Mouse (Mus musculus): Measurements from ENCODE around the gene Trak1. TPM values are rescaled to one million over a fixed set of nuclear protein-coding genes. Genes with fewer than 3 reads are reported as not detected.
"Not testable (repeated sequence)": the region's sequence is repeated elsewhere in the genome, so short reads cannot be mapped to it uniquely, and the experiment has no call there.

Gene Trak1
- total RNA-seq, 2 experiments from 2014 or later: 305 to 315 TPM

DNA sequence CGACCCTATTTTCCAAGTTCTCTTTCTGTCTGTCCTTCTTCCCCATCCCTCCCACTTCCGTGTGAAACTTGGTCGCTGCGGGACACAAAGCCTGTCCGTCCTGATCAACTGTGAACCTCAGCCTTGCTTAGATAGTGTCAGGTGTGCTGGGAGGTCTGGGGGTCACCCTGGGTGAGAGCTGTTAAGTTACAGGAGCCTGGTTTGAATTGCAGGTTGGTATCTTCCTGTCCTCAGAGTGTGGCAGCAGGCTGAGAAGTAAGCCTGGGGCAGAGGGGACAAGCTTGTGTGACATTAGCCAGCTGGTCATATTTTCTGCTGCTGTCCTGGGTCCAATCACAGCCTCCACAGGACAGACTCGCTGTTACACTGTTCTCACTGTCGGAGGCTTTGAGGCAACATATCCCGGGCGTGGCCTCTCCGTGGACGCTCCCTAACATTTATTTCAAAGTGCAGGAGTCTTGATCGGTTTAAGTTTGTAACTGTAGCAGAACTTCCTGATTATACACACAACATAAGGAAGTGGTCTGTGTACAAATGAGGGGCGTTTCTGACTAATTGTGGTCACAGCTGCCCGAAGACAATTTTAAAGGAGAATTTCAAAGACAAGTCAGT, 17.3 kb downstream of the Trak1 start:
- DNase-seq: peak; percentile 62 to 74

DNA sequence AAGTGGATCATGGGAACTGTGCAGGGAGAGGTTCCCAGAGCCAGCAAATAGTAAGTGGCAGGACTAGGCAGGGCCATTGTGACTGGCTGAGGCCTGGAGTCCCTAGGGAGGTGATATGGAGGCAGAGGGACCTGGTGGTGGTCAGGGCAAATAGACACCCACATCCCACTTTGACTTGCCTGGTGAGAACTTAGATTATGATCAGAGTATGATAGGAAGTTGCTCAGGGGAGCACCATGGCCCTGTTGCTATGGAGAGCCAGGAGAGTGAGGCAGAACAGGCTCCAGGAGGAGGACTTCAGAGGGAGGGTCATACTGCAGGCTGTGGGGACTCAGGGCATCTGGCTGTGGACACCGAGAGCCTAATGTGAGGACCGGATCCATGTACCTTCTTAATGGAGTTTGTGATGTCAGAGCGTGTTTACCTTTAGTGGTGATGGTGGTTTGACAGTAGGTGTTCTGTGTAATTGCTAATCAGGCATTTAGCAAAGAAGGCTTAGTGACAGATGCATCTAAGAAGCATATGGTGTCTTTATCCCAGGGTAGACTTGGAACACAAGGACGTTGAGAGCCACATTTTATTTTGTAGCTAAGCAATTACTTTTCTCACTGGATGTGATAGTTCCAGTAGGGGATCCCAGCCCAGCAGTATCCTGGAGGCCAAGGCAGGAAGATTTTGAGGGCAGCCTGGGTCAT, 18.7 kb downstream of the Trak1 start:
- intact Hi-C loops (cut with DNase I): loop anchor here (1.0 kb wide), 1 partner anchor 18 kb away; no protein-coding TSS in a partner anchor
- peak in 1 of 2 experiments; percentile 32 for DNase-seq

More for the DNA sequence above, 17.3 kb downstream of the Trak1 start:
- intact Hi-C loops (cut with DNase I): loop anchor here (1.0 kb wide), 3 partner anchors 16 to 34 kb away; no protein-coding TSS in a partner anchor

DNA sequence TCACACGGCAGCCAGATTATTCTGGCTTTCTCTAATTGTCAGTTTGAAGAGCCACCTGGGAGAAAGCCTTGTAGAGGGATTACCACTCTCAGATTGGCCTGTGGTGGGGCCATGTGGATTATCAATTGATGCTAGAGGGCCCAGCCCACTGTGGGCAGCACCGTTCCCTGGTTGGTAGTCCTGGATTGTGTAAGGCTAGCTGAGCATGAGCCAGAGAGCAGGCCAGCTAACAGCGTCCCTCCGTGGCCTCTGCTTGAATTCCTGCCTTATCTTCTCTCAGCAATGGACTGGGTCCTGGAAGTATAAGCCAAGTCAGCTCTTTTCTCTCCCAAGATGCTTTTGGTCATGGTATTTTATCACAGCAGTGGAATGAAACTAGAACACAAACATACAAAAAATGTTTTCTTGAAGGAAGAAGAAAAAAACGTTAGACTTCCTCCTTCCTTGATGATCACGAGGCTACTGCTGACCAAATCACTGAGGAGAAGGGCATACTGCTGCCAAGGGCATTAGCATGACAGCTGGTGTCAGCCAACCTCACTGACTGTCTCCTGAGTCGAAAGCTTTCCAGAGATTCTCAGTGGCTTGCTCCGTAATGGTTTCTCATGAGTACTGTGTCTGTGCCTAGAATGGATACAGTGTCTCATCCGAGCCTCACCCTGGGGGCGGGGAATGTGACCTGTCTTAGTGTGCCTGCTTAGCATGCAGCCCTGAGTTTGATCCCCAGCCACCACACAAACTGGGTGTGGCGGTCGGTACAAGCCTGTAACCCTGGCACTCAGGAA, 19.5 kb downstream of the Trak1 start:
- intact Hi-C loops (cut with DNase I): loop anchor here (1.0 kb wide), 1 partner anchor 17 kb away; no protein-coding TSS in a partner anchor
- peak; percentile 55 to 73 for DNase-seq

DNA sequence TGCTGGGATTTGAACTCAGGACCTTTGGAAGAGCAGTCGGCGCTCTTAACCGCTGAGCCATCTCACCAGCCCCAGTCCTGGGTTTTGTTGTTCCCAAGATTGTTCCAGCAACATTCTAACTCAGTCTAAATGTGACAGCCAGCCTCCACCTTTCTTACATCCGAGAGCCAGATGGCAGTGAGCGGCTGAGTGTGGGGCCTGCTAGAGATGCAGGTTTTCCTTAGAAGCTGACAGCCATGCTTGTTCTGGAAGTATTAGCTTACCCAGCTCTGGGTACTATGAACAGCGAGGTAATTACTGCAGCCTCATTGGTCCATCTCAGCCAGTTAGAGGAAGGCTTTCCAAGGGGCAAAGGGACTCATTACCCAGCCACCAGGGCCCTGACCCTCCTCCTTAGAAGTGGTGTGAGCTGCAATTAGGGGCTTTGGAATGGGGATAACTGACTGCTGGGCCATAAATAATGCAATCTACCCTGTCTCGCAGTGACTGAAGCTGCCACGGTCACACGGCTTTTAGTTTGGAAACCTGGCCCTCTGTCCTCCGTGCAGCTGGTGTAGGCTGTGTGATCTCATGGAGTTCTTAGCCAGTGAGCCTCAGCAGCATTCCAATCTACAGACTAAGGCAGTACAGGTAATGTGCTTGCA, 22.1 kb downstream of the Trak1 start:
- peak in 1 of 2 experiments; percentile 3 for DNase-seq
- intact Hi-C loops (cut with DNase I): no loop called here

DNA sequence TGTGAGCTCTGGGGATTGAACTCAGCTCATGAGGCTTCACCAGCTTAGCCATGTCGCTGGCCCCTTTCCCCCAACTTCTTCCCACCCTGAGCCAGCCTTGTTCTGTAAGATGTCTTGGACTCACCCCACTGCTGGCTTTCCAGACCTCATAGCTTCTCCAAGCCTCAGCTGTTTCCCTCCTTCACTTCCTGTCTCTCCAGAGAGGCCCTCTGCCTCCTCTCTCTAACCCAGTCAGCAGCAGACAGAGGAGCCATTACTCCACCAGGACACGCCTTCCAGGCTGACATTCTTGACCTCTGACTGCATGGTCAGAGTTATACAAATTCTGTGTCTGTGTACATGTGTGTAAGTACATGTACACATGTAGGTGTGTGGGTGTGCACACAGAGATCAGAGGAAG, 23.1 kb downstream of the Trak1 start:
- DNase-seq: no peak
- intact Hi-C loops (cut with DNase I): no loop called here

DNA sequence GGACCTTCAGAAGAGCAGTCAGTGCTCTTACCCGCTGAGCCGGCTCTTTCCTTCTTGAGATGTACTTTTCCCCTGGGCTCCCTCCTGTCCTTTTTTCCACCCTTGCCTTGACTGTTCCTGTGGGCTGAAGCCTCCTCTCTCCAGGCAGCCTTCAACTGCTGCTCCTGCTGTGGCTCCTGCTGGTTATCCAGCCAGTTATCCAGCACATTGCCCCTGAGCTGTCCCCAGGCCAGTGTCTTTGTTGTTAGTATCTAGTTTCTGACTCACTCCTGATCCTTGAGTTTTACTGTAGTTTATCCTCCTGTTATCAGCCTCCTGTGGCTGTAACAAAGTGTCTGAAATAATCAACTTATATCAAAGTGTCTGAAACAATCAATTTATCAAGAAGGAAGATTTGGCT, 23.8 kb downstream of the Trak1 start:
- DNase-seq: no peak
- intact Hi-C loops (cut with DNase I): no loop called here

GRCm38 (mm10) chr9:121322034-121322433, 24.7 kb downstream of the Trak1 start:
- DNase-seq: no peak

GRCm38 (mm10) chr9:121328342-121328741, 31.0 kb downstream of the Trak1 start:
- DNase-seq: not testable (repeated sequence)
- intact Hi-C loops (cut with DNase I): loop anchor here (2.0 kb wide), 1 partner anchor 16 kb away; no protein-coding TSS in a partner anchor

More at GRCm38 (mm10) chr9:121322034-121322433, 24.7 kb downstream of the Trak1 start:
- intact Hi-C loops (cut with DNase I): no loop called here

DNA sequence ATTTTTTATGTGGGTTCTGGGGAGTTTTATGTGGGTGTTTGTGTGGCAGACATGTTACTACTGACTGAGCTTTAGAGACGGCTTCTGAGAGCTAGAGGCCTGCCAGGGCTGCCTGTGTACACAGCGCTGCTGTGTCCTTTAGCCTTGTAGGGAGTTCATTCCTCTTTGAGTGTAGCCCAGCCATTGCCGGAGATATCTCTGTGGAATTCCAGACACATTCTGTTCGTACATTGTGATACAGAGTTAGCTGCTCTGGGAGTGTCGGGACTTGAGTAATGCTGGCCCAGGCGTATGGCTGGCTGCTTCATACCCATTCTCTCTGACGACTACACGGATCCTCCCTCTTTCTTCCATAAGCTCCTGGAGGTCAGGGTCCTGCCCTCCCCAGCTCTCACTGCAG, 31.9 kb downstream of the Trak1 start:
- DNase-seq: no peak
- intact Hi-C loops (cut with DNase I): loop anchor here (2.0 kb wide), 1 partner anchor 16 kb away; no protein-coding TSS in a partner anchor

DNA sequence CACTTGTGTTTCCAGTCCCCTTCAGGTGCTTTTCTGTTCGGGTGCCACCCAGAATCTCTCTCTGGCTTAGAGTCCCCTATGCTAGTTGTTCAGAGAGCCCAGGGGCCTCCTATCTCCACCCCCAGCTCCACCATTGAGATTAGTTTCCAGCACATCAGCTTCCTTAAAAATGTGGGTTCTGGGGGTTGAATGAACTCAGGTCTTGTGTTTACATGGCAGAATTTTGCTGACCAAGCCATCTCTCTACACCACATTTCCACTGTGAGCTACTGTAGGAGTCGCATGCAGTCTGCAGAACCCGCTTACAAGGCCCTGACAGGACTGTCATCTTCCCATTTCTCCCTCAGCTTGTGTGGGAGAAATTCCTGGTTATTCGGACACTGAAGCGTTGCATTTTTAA, 32.8 kb downstream of the Trak1 start:
- intact Hi-C loops (cut with DNase I): loop anchor here (2.0 kb wide), 1 partner anchor 31 kb away; no protein-coding TSS in a partner anchor
- no peak for DNase-seq

DNA sequence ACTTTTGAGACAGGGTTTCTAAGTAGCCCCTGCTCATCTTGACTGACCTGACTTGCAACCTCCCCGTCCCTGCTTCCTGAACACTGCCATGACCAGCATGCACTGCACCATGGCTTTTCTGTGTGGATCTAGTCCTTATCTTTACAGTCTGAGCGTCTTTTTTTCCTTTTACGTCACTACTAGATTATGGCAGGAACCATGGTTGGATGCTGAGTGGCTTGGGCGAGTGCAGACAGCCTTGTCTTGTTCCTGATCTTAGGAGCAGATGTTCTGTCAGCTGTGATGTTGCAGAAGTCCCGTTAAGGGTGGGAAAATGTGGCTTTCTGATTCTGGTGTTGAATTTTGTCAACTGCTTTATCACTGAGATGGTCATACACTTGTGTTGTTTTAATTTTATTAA, 34.1 kb downstream of the Trak1 start:
- no peak for DNase-seq
- intact Hi-C loops (cut with DNase I): loop anchor here (2.0 kb wide), 1 partner anchor 33 kb away; no protein-coding TSS in a partner anchor

- DNase-seq: peak; percentile 62 to 71
Measured at GRCm38 (mm10) chr9:121331878-121332630, 34.8 kb downstream of the Trak1 start.

DNA sequence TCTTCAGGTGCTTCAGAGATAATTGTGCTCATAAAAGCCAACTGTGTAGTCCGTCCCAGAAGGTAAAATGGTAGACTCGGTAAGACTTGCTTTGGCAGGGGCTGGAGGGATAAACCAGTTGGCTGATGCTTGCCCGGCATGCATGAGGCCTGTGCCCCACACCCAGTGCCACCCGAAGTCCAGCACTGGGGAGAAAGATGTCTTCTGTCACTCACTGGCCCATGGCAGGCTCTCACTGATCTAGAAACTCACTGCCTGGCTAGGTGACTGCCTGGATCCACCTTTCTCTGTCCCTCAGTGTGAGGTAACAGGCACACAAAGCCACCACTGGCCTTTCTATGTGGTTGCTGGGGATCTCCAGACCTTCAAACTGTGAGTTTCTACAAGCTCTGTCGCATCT, 36.3 kb downstream of the Trak1 start:
- intact Hi-C loops (cut with DNase I): no loop called here
- no peak for DNase-seq

More at GRCm38 (mm10) chr9:121331878-121332630, 34.8 kb downstream of the Trak1 start:
- intact Hi-C loops (cut with DNase I): loop anchor here (2.0 kb wide), 1 partner anchor 33 kb away; no protein-coding TSS in a partner anchor

DNA sequence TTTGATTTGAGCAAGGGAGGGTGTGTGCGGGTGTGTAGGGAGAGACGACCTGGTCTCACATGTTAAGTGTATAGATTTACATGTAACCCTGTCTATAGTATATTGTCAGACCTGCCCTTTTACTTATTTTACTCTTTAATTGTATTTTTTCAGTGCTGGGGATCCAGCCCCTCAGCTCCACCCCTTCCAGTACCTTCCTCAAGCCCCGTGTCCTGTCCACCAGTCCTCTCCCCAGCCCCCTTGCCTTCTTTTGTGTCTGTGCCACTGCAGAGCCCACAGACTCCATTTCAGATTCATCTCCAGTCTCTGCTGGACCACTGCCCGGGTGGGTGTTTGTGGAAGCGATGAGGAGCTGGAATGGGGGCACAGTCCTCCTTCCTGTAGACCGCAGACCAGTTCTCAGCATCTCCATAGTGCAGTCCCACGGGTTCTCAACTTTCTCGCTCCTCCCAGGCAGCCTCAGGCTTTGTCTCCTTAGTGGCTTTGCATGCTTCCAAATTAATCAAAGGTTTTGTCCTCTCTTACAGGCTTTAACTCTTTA, 37.1 kb downstream of the Trak1 start:
- intact Hi-C loops (cut with DNase I): loop anchor here (1.0 kb wide), 1 partner anchor 18 kb away; no protein-coding TSS in a partner anchor
- no peak for DNase-seq

DNA sequence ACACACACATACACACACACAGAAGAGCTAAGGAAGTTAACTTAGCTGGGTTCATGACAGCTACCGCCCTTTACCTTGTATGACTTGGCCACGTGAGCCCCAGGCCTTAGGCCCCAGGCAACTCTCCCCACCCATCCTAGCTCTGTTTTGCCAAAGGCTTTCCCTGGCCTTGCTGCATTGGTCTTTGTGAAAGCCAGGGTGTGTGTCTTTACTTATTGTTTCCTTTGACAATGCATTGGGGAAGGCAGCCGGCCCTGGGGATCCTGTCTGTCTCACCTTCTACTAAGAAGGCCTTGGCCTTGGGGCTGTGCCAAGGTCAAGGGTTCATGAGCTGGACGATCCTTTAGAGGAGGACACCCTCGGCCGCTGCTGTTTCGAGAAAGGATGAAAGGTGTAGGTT, 38.3 kb downstream of the Trak1 start:
- DNase-seq: peak in 1 of 2 experiments; percentile 60
- intact Hi-C loops (cut with DNase I): no loop called here

DNA sequence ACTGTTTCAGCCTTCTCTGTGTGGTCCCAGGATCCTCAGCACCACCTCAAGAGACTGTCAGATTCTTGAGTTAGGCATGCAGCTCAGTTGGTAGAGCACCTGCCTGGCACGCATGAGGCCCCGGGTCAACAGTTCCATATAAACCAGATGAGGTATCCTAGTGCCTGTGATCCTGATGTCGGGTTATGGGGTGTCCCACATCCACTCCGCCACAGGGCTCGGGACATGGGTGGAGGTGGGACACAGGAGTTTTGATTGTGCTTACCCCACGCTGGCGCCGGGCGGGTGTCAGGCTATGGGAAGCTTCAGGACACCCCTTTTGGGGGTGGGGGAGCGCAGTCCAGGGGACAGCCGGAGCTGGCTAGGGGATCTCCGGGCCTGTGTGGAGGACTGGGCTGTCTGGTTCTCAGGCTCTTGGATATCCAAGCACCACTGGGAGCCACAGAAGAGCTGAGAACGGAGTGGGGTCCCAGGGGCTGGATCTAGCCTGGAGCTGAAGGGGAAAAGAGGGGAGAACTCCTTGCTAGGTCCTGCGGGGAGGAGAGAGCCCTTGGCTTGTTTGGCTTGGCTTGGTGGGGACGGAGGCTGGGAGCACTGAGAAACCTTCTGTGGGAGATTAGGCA, 39.1 kb downstream of the Trak1 start:
- intact Hi-C loops (cut with DNase I): no loop called here
- DNase-seq: no peak

- intact Hi-C loops (cut with DNase I): loop anchor here (1.0 kb wide), 1 partner anchor 23 kb away; no protein-coding TSS in a partner anchor
Measured at GRCm38 (mm10) chr9:121337216-121337937, 40.1 kb downstream of the Trak1 start.

DNA sequence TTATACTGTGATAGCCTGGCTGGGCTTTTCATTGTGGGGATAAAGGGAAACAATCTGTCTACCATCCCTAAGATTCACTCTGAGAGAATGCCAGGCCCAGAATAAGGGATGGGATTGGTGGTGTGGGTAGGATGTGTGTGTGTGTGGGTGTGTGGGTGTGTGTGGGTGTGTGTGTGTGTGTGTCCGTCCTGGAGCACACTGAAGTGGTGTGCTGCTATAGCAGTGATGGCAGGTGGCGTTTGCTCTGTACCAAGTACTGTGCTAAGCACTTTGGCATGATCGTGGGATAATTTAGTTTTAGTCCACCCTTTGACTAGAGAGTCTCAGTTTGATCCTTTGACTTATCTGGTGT, 40.6 kb downstream of the Trak1 start:
- intact Hi-C loops (cut with DNase I): loop anchor here (1.0 kb wide), 1 partner anchor 24 kb away; no protein-coding TSS in a partner anchor
- no peak for DNase-seq

More at GRCm38 (mm10) chr9:121337216-121337937, 40.1 kb downstream of the Trak1 start:
- DNase-seq: peak in 1 of 2 experiments; percentile 52

All from heart, postnatal 36 days (tissue).